Mouse (Mus musculus): Measurements from ENCODE around the gene Fbn1.

The Fbn1 gene

GRCm38 (mm10) chr2:125501526-125501925, 6.3 kb downstream of the Fbn1 start:
- no peak for DNase-seq (ENCODE audit: low read depth, low spot score)

DNA sequence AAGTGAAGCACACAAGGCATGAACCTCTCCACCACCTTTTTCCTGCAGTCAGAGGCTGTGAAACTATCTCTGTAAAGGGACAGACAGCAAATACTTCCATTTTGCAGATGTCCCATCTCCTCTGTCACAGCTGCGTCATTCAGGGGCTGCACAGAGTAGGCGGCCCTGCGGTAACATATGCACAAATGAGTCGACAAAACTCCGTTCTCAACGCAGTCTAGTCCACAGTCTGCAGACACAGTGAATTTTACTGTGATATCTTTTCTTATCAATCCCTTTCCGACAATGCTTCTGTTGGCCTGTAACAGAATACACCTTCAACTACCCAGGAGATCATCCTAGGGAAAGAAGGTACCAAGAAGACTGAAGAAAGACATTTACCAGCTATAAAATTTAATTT, 9.6 kb downstream of the Fbn1 start:
- no peak for DNase-seq (ENCODE audit: low read depth, low spot score)

GRCm38 (mm10) chr2:125496696-125497095, 11.1 kb downstream of the Fbn1 start:
- no peak for DNase-seq (ENCODE audit: low read depth, low spot score)

DNA sequence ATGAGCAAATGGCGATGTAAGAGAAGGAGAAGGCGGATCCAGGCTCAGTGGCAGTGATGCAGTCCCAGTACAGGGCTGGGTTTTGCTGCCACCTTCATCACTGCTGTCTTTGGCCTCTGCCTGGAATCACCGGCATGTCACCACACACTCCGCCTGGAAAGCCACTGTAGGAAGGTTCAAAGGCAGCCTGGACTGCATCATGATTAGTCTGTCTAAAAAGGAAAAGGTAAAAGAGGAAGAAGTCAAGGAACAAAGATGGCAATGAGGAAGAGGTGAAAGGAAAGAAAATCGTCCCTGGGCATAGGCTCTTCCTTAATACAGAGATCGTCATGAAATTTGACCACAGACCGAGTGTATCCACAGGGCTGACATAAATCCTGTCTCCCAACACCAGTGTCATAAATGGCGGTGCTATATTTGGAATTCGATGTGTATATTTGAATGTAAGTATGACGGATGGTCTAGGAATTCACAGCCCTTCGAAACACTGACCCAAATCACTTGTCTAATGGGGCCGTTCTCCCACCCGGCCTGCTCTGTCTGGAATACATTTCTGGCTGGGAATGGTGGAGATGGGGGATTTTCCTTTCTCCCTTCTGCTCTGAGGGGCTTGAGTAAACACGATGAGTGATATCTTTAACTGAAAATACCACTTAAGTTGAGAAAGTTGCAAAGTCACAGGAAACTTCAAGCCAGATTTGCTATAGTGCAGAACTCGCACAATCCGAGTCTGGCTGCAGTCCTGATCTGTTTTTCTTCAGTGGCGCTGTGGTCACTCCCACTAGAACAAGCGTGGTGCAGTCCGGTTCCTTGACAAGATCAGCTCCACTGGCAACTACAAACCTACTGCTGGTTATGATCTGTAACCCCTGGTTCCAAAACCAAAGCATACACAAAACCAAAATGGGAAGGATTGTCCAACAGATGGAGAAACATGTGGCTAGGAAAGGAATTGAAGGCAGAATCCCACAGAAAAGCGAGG, 12.7 kb downstream of the Fbn1 start:
- no peak for DNase-seq (ENCODE audit: low read depth, low spot score)

GRCm38 (mm10) chr2:125494291-125494690, 13.5 kb downstream of the Fbn1 start:
- DNase-seq (ENCODE audit: low read depth, low spot score): no peak

- no peak for DNase-seq (ENCODE audit: low read depth, low spot score)
These were observed 15.5 kb downstream of the Fbn1 start for GRCm38 (mm10) chr2:125492050-125492900.

DNA sequence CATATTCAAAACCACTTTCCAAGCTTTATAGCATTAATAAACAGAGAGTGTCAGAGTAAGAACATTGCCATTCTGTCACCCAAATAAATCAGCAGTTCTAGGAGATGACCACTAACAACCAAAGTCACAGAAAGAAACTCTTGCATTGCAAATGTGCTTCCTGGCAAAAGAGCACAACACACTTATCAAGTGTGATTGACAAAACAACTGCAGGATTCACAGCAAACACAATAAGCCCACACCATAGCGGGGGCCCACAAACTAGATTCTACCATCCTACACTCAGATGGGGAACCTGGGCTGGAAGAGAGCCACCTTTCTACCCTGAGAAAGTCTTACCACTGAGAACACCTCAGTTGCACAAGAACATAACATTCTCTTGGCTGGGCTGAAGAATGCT, 17.8 kb downstream of the Fbn1 start:
- DNase-seq (ENCODE audit: low read depth, low spot score): no peak

DNA sequence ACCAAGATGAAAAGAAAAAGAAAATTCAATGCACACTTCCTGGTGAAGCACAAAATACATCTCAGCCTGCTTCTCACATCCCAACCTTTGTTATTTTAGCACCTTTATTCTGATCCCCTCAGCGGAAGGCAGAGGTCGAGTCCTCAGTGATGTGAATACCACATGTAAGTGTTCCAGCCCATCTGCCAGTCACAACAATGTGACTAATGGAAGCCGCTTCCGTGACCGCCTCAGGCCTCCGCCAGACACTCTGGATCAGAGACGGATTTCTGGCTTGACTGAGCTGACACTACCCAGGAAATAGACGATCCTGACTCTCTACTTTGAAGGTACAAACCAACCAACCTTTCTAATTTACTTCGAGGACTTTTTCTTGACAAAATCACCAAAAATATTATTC, 22.9 kb downstream of the Fbn1 start:
- DNase-seq (ENCODE audit: low read depth, low spot score): no peak

- no peak for DNase-seq (ENCODE audit: low read depth, low spot score)
These were observed 23.6 kb downstream of the Fbn1 start for GRCm38 (mm10) chr2:125484164-125484563.

DNA sequence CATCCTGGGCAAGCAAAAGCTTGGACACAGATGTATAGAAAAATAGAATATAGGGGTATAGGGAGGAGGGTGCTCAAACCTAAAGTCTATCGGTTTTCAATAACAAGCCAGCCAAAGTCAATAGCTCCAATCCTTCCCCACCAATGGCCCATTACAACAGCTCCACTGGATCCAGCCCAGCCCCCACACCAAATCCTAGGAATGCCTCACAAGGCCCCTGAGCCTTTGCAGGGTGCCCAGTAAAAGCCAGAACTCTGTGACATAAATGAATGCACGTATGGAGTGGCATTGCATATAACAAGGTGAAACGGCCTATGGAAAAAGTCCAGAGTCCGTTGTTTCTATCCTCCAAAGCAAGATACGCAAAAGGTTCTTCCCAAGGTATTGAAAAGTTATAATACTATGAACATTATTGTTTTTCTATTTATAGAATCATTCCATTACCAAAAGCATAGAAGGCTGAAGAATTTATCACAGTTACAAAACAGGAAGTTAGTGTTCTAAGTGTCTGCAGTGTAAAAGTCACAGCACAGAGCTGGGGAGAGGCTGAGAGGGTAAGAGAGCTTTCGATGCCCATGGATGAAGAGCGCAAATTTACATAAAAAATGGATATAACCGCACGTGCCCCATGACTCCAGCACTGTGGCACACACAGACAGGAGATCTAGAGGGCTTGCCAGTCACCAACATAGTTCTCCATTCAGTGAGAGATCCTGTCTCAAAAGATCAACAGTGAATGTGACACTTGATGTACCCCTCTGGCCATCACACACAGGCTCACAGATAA, 26.1 kb downstream of the Fbn1 start:
- DNase-seq (ENCODE audit: low read depth, low spot score): no peak

- peak; percentile 88 for DNase-seq (ENCODE audit: low read depth, low spot score)
These were observed 26.7 kb downstream of the Fbn1 start for GRCm38 (mm10) chr2:125481116-125481515.

DNA sequence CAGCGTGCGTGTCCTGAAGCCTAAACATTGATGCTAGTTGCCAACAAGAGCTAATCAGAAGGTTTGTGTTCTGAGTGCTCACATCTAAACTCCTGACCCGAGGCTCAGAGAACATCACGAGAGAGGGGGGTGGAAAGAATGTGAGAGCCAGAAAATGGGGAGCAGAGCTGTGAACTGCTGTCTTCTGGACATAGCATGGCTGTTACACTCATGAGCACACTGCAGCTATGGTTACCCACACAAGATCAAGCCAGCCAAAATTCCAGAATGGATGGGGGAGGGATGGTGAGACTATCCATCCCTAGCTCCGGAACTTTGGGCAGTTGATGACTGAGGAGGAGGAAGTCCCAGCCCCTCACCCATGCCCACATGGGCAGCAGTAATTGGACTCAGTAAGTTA, 27.7 kb downstream of the Fbn1 start:
- DNase-seq (ENCODE audit: low read depth, low spot score): no peak

GRCm38 (mm10) chr2:125478705-125479104, 29.1 kb downstream of the Fbn1 start:
- DNase-seq (ENCODE audit: low read depth, low spot score): no peak

- no peak for DNase-seq (ENCODE audit: low read depth, low spot score)
These were observed 30.4 kb downstream of the Fbn1 start for GRCm38 (mm10) chr2:125477367-125477766.

DNA sequence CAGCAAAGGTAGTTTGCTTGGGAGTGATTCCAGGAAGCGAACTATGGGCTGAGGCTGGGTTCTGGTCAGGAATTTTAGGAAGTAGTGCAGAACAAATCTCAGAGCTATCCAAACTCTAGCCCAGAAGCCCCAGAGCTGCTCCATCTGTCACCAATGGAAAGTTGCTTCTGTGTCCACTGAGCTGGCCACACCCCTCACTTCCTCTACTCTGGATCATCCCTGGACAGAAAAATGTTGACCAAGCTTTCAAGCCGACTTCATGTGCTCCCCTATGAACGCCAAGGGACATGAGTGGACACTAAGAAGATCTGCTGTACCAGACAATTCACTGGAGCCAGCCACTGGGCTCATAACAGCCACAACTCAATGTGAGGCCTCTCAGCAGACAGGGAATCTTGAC, 31.6 kb downstream of the Fbn1 start:
- DNase-seq (ENCODE audit: low read depth, low spot score): no peak

GRCm38 (mm10) chr2:125474690-125475089, 33.1 kb downstream of the Fbn1 start:
- no peak for DNase-seq (ENCODE audit: low read depth, low spot score)

GRCm38 (mm10) chr2:125473228-125473627, 34.6 kb downstream of the Fbn1 start:
- no peak for DNase-seq (ENCODE audit: low read depth, low spot score)

- no peak for DNase-seq (ENCODE audit: low read depth, low spot score)
These were observed 36.1 kb downstream of the Fbn1 start for GRCm38 (mm10) chr2:125471721-125472120.

DNA sequence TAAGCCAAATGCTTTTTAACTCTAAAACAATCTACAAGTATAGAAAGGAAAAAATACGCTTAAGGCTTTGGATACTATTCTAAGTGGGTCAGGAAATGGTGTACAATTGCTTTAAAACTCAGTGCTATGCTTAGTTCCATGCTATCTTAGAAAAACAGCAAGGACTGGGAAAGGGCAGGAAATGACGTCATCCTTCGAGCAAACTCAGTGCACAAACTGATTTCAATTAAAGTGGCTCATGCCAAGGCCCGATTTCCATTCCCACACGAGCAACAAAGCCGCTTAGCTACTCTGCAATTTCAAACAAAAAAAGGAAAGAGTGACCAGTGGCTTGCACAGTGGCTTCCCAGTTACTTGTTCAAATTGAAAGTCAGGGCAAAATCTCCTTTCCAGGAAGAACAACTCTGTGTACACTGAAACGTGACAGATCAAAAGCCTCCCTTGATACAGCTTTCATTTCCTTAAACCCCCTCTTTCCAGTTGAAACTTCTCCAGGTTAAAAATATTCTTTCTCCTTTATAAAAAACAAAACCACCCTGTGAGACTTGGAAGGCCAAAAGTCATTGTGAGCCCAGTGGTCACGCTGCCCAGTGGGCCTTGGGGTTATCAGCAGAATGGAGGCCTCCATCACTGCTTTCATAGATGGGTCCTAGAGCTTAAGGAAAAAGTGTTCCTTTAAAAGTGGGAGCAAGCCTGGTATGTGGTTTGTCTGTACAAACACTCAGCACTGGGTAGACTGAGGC, 37.1 kb downstream of the Fbn1 start:
- peak; percentile 21 for DNase-seq (ENCODE audit: low read depth, low spot score)

DNA sequence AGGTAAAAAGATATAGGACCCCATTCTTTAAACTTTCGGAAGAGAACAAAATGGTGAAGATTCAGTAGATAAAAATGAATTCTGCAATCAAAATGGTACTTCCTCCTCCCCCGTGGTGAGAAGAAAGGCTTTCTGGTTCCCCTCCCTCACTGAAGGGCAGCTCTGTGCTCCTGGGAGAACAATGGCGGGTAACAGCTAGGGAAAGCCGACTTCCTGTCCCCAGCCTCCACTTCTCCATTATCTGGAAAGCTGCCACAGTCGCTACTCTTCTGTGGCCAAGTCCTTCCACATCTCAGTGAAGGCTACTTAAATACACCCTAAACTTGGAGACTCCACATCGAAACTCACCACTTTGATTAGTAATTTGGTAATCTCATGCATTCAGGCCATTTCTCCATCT, 43.8 kb downstream of the Fbn1 start:
- DNase-seq (ENCODE audit: low read depth, low spot score): no peak

- DNase-seq (ENCODE audit: low read depth, low spot score): no peak
These were observed 48.7 kb downstream of the Fbn1 start for GRCm38 (mm10) chr2:125459087-125459486.
